Mouse (Mus musculus) neural tube, embryonic 13.5 days (tissue): Measurements from ENCODE around the gene Efcab9. TPM values are rescaled to one million over a fixed set of nuclear protein-coding genes. Genes with fewer than 3 reads are reported as not detected.

ENCODE experiments used
- ATAC-seq: fragments of 200-750 bp; cut with Nextera tagmentation; 2 replicates; pipeline ENCODE4 v1.8.0; 2017; ENCODE audit warnings: low read depth, mild to moderate bottlenecking, moderate TSS enrichment, moderate library complexity
- H3K27ac ChIP-seq: fragments of 300-500 bp; sonication (generic); replicated peaks from 2 replicates; pipeline ENCODE4 v1.5.1; 2015; ENCODE audit warnings: moderate library complexity, mild to moderate bottlenecking, inconsistent platforms
- H3K27me3 ChIP-seq: fragments of 300-500 bp; sonication (generic); 2 replicates; pipeline ENCODE4 v1.6.1; 2015; ENCODE audit warnings: mild to moderate bottlenecking, inconsistent platforms
- H3K36me3 ChIP-seq: fragments of 300-500 bp; sonication (generic); 2 replicates; pipeline ENCODE4 v1.6.1; 2015; ENCODE audit warnings: mild to moderate bottlenecking, inconsistent platforms
- H3K4me1 ChIP-seq: fragments of 300-500 bp; sonication (generic); replicated peaks from 2 replicates; pipeline ENCODE4 v1.6.1; 2015; ENCODE audit warnings: inconsistent platforms
- H3K4me2 ChIP-seq: fragments of 300-500 bp; sonication (generic); 2 replicates; pipeline ENCODE4 v1.6.1; 2015; ENCODE audit warnings: inconsistent platforms, mild to moderate bottlenecking, moderate library complexity
- H3K4me3 ChIP-seq: fragments of 300-500 bp; sonication (generic); 2 replicates; pipeline ENCODE4 v1.5.1; 2015; ENCODE audit warnings: mild to moderate bottlenecking, inconsistent platforms
- H3K9ac ChIP-seq: fragments of 300-500 bp; sonication (generic); 2 replicates; pipeline ENCODE4 v1.6.1; 2015; ENCODE audit warnings: moderate library complexity, mild to moderate bottlenecking, inconsistent platforms
- H3K9me3 ChIP-seq: fragments of 300-500 bp; sonication (generic); 2 replicates; pipeline ENCODE4 v1.6.1; 2016; ENCODE audit warnings: inconsistent platforms
- WGBS: fragments of 180-500 bp; shearing (Covaris S2); methylation state at CpG from one replicate; pipeline ENCODE4 v1.1.7; 2015; 5-methylcytosine and 5-hydroxymethylcytosine counted together
- polyA plus RNA-seq: library from polyadenylated mRNA; unstranded; fragments of >200 nt; fragmentation: Nextera tagmentation; extraction: Ambion mirVana; gene quantifications from 2 replicates; pipeline ENCODE4 v1.2.1, GENCODE M21; 2015

The Efcab9 gene
- polyA plus RNA-seq, 1 experiment from 2014 or later: 0.36 TPM

DNA sequence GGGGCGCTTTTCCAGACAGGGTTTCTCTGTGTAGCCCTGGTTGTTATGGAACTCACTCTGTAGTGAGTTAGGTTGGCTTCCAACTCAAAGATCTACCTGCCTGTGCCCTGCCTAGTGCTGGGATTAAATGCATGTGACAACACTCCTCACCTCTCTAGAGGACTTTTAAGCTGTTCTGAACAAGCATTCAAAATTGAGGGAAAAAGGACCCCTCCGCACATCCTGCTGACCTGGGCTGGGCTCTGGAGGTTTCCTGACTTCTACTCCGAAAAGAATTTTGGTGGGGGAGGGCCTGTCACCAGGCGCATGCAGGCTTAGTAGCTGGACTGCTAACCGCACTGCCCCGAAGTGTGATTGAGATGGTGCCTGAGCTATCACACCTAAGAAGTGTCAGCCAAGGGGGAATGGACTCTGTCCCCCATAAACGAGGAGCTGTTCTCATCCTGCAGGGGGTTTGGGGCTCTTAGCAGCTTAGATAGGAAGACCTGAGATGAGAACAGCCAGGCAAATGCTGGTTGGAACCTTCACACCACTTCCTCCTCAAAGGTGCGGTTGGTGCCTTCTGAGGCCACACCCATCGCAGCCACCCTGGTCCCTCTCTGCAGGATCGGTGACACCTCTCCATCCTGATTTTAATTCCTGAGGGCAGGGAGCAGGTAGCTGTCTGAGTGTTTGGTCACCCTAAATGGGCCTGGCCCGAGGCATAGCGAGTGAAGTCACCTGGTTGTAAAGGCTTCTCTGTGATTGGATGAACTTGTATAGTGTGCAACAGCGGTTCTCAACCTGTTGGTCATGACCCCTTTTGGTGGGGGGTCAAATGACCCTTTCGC, 21.6 kb upstream of the Efcab9 start:
- no peaks in the 10 kb centered on the region for H3K9me3 ChIP-seq
- no peak overlapping the region for H3K4me2 ChIP-seq
- WGBS: 76% methylated on average over 14 of the region's 14 CpGs
- no peaks in the 10 kb centered on the region for H3K36me3 ChIP-seq
- peaks cover 48% of the 10 kb centered on the region for H3K4me1 ChIP-seq
- no peak overlapping the region for H3K4me3 ChIP-seq
- no peaks in the 10 kb centered on the region for H3K27me3 ChIP-seq
- ATAC-seq: no peak
- no peak overlapping the region for H3K9ac ChIP-seq
- H3K27ac ChIP-seq: peak overlapping the region; percentile 70

DNA sequence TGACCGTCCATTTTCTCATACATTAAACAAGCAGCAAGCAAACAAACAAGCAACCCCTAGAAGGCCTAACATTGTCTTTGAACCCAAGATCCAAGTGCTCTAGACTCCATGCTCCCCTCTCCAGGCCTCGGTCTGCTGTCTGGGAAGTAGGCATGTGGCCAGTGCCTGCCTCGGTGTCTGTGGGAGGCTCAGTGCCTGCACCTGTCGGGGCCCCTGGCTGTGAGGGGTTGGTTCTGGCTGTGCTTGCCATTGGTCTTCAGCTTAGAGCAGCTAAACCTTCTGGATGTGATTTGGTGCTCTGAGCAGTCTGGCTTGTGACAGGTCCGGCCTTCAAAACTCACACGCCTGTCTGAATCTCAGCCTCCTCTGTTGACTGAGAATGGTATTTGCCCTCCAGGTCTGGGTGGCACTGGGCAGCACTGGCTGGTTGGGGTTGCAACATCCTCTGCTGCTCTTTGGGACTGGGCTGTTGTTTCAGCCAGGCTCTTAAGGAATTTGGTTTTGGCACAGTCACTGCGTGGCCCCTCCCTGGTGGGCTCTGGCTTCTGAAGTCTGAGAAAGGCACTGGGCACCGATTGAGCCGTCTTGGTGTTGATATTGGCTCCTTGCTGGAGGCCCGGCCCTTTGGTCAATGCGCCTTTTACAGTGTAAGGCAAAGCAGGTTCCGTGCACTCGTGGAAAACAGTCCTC, 20.7 kb upstream of the Efcab9 start:
- ATAC-seq: peak; percentile 26; the same call in 1 of the 2 replicates
- Histone ChIP-seq H3K4me2 (no peak overlapping the region), H3K27me3 (no peaks in the 10 kb centered on the region), H3K27ac (peak overlapping the region; percentile 70), H3K4me1 (peaks cover 51% of the 10 kb centered on the region), H3K9me3 (no peaks in the 10 kb centered on the region), H3K9ac (peak overlapping the region; percentile 23; the same call in 1 of the 2 replicates), H3K4me3 (no peak overlapping the region), H3K36me3 (no peaks in the 10 kb centered on the region)
- WGBS: 67% methylated on average over 13 of the region's 13 CpGs

DNA sequence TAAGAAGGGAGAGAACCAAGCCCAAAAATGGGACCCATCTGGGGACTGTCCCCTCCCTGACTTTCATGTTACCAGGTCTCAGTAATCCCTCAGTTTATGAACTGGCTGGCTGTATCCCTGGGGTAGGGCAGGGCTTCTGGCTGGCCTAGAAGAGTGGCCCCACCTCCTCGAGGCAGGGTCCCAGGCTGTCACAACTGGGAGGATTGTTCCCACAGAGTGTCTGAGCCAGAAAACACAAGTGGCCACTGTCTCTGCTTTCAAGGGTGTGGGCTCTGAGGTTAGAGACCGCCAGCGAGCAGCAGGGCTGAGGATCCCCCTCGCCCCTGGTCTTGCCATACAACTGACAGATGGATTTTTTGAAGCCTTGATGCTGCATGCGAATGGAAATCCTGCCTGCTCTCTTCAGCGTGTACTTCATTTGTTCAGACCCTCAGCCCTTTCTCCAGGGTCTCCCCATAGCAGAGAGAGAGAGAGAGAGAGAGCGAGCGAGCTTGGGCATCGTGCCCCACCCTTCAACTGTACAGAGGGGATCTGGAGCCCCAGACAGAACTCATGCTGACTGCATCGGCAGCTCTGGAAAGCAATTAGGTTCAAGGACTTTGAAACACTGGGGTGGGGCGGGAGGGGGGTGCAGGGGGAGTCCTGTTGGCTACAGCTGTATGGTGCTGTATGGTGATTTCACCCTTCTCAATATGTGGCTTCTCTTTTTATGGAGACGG, 19.9 kb upstream of the Efcab9 start:
- H3K27me3 ChIP-seq: no peaks in the 10 kb centered on the region
- peak; percentile 66 for ATAC-seq
- H3K4me1 ChIP-seq: peaks cover 51% of the 10 kb centered on the region
- H3K27ac ChIP-seq: peak overlapping the region; percentile 70
- 50% methylated on average over 12 of the region's 12 CpGs for WGBS
- H3K4me3 ChIP-seq: no peak overlapping the region
- no peaks in the 10 kb centered on the region for H3K9me3 ChIP-seq
- H3K9ac ChIP-seq: peak overlapping the region; percentile 23; the same call in 1 of the 2 replicates
- no peak overlapping the region for H3K4me2 ChIP-seq
- H3K36me3 ChIP-seq: no peaks in the 10 kb centered on the region

DNA sequence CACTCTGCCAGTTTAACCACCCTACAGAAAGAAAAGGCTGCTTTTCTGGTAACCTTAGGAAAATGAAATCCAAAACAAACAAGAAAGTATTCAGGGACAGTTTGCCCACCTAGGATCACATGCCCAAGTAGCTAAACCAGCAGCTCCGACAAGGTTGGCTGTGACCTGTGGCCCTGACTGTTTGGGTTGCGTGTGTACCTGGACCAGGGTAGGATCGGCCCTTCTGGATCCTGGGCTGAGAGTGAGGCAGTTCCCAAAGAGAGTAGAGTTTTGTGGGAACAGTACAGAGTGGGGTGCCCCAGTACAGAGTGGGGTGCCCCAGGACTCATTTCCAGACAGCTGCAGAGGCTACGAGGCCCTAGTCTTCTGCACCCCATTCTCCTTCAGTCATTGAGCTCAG, 19.2 kb upstream of the Efcab9 start:
- no peak overlapping the region; the same call in 1 of the 2 replicates for H3K27ac ChIP-seq
- H3K4me2 ChIP-seq: no peak overlapping the region
- no peaks in the 10 kb centered on the region for H3K36me3 ChIP-seq
- no peaks in the 10 kb centered on the region for H3K27me3 ChIP-seq
- no peak overlapping the region for H3K9ac ChIP-seq
- peaks cover 56% of the 10 kb centered on the region for H3K4me1 ChIP-seq
- ATAC-seq: no peak
- 89% methylated on average over 4 of the region's 4 CpGs for WGBS
- no peak overlapping the region for H3K4me3 ChIP-seq
- no peaks in the 10 kb centered on the region for H3K9me3 ChIP-seq

DNA sequence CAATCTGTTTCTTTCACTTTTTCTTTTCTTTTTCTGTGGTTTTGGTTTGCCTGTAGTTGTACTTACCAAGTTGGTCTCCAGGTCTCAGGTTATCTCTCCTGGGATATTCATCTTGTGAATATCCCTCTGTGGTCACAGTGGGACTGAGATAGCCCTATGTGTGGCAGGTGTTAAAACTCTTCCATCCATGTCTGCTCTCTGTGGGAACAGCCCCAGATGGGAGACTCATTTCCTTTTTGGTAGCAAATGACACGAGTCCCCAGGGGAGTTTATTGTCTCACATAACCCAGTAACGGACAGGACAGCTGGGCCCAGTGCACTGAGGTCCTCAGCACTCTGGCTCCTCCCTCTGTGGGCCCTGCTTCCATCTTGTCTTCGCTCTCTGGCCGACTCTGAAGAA, 18.2 kb upstream of the Efcab9 start:
- Histone ChIP-seq H3K27ac (peak overlapping the region; percentile 29; the same call in 1 of the 2 replicates), H3K4me2 (no peak overlapping the region), H3K4me3 (no peak overlapping the region), H3K27me3 (no peaks in the 10 kb centered on the region), H3K36me3 (no peaks in the 10 kb centered on the region), H3K9ac (no peak overlapping the region), H3K9me3 (no peaks in the 10 kb centered on the region), H3K4me1 (peaks cover 63% of the 10 kb centered on the region)
- no peak for ATAC-seq
- WGBS: 29% methylated on average over 4 of the region's 4 CpGs

DNA sequence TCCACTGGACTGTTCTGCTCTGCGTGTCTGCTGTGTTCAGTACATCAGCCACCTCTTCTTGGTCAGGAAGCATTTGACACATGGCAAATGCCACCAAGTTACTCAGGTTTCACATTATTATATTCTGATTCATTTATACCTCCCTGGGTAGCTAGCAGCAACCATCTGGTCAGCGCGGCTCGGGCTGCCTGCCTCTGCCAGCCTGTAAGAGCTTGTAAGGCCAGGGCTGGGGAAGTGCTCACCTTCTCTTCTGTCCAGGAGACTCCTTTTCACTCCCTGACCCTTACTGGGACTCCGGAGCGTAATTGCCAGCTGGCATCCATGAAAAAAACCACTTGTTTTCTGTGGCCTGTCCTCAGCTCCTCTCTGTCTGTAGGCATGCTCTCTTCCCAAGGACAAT, 17.4 kb upstream of the Efcab9 start:
- ATAC-seq: no peak
- Histone ChIP-seq H3K27me3 (no peaks in the 10 kb centered on the region), H3K4me3 (no peak overlapping the region), H3K27ac (no peak overlapping the region; the same call in 1 of the 2 replicates), H3K4me1 (peaks cover 67% of the 10 kb centered on the region), H3K36me3 (no peaks in the 10 kb centered on the region), H3K4me2 (no peak overlapping the region), H3K9me3 (no peaks in the 10 kb centered on the region), H3K9ac (0 out of 2 replicates have a peak overlapping the region, but pooled peaks have one; percentile 39)
- 61% methylated on average over 6 of the region's 6 CpGs for WGBS

DNA sequence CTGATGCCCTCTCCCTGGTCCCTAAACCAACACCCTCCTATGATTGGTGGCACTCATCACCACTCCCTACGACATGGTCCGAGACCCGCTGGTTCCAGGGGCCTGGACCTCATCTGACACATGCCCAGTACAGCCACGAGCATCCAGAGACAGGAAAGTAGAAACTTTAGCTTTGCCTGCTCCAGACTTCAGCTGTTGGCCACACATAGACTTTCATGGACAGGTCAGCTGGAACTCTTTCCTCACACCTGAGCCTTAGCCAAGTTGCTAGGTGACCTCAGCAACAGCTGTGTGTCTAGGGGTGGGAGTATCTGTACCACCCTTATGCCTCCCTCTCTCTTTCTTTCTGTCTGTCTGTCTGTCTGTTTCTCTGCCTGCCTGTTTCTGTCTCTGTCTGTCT, 16.4 kb upstream of the Efcab9 start:
- 89% methylated on average over 4 of the region's 4 CpGs for WGBS
- no peak overlapping the region for H3K9ac ChIP-seq
- no peaks in the 10 kb centered on the region for H3K9me3 ChIP-seq
- ATAC-seq: no peak
- no peak overlapping the region for H3K4me2 ChIP-seq
- no peak overlapping the region for H3K4me3 ChIP-seq
- H3K4me1 ChIP-seq: peaks cover 63% of the 10 kb centered on the region
- H3K27me3 ChIP-seq: no peaks in the 10 kb centered on the region
- H3K27ac ChIP-seq: no peak overlapping the region
- no peaks in the 10 kb centered on the region for H3K36me3 ChIP-seq

DNA sequence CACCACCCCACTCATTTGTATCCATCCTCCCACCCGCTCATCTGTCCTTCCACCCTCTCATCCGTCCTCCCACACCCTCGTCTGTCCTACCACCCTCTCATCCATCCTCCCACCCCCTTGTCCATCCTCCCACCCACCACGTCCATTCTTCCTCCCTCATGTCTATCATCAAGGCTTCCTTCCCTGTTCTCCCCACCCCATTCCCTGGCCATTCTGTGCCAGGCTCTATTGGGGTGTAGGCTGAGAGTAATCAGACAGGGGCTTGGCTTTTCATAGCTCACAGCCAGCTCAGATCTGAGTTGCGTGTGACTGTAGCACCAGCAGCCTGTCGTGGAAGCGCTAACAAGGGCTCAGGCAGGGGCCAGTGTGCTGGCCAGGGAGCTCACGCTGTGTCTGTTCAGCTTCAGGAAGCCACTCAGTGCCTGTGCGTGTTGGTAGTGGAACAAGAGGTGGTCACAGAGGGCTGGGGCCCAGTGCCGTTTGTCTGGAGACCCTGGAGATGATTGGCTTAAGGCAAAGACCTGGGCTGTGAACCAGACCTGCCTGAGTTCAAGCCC, 15.6 kb upstream of the Efcab9 start:
- no peak overlapping the region for H3K9ac ChIP-seq
- peaks cover 62% of the 10 kb centered on the region for H3K4me1 ChIP-seq
- H3K27me3 ChIP-seq: no peaks in the 10 kb centered on the region
- no peak overlapping the region for H3K4me3 ChIP-seq
- 82% methylated on average over 10 of the region's 10 CpGs for WGBS
- H3K9me3 ChIP-seq: no peaks in the 10 kb centered on the region
- H3K27ac ChIP-seq: no peak overlapping the region
- H3K4me2 ChIP-seq: no peak overlapping the region
- ATAC-seq: no peak
- H3K36me3 ChIP-seq: no peaks in the 10 kb centered on the region

DNA sequence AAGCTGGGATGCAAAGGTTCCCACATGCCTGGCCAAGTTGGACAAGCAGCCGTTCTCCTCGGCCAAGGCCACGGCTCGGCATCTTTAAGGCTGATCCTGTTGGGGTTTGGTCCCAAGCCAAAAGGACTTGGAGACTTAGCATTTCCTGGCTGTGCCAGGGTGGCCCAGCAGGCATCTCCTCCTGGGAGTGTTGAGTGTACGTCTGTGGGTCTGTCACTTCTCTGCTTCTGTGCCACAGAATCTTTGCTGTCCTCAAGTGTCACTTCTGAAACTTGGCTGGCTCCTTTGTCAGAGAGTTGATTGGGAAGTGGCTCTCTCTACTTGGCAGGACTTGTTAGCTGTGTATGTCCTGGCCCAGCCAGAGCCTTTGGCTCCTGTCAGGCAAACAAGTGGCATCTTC, 14.6 kb upstream of the Efcab9 start:
- no peaks in the 10 kb centered on the region for H3K27me3 ChIP-seq
- no peak overlapping the region for H3K4me2 ChIP-seq
- 89% methylated on average over 5 of the region's 5 CpGs for WGBS
- H3K4me1 ChIP-seq: peaks cover 54% of the 10 kb centered on the region
- no peak overlapping the region for H3K27ac ChIP-seq
- H3K9me3 ChIP-seq: no peaks in the 10 kb centered on the region
- ATAC-seq: no peak
- H3K4me3 ChIP-seq: no peak overlapping the region
- no peak overlapping the region for H3K9ac ChIP-seq
- no peaks in the 10 kb centered on the region for H3K36me3 ChIP-seq

DNA sequence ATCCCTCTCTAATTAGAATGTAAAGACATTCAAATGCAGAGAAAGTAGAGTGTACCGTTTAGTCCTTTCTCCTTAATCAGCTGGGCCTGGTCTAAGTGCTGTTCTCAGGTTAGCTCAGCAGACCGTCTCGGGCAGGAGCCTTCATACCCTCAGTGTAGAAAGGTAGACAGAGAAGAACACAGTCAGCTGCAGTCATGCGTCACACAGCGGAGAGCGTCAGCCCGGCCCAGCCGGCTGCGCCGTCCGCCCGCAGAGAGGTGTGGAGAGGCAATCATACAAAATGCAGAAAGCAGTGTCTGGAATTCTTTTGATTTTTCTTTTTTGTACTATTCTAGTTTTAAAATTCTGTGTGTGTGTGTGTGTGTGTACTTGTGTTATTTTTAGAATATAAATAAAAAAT, 13.7 kb upstream of the Efcab9 start:
- WGBS: 62% methylated on average over 12 of the region's 12 CpGs
- Histone ChIP-seq H3K4me1 (peaks cover 46% of the 10 kb centered on the region), H3K4me2 (no peak overlapping the region), H3K27ac (0 out of 2 replicates have a peak overlapping the region, but pooled peaks have one; percentile 18), H3K9ac (no peak overlapping the region), H3K4me3 (no peak overlapping the region), H3K27me3 (no peaks in the 10 kb centered on the region), H3K36me3 (no peaks in the 10 kb centered on the region), H3K9me3 (no peaks in the 10 kb centered on the region)
- ATAC-seq: no peak

DNA sequence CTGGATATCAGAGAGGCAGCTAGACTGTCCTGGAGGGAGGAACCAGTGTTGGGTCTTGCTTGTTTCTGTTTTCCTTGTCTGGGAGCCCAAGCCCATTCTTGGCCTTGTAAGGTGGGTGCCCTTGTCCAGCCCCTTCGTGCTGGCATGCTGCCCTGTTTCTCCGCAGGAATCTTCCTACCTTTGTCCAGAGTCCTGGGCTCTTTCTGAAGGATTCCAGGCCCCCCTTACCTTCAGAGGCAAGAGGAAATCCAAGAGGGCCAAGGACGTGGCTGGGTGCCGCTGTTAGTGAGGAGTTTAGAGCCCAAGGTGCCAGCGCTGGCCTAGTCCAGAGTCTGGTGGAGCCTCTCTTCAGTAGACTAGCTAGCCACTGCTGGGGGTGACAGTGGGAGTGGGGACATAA, 12.6 kb upstream of the Efcab9 start:
- no peak for ATAC-seq
- Histone ChIP-seq H3K36me3 (no peaks in the 10 kb centered on the region), H3K4me3 (no peak overlapping the region), H3K4me1 (peaks cover 37% of the 10 kb centered on the region), H3K9me3 (no peaks in the 10 kb centered on the region), H3K9ac (no peak overlapping the region), H3K27me3 (no peaks in the 10 kb centered on the region), H3K4me2 (no peak overlapping the region), H3K27ac (no peak overlapping the region)
- WGBS: 85% methylated on average over 5 of the region's 5 CpGs

DNA sequence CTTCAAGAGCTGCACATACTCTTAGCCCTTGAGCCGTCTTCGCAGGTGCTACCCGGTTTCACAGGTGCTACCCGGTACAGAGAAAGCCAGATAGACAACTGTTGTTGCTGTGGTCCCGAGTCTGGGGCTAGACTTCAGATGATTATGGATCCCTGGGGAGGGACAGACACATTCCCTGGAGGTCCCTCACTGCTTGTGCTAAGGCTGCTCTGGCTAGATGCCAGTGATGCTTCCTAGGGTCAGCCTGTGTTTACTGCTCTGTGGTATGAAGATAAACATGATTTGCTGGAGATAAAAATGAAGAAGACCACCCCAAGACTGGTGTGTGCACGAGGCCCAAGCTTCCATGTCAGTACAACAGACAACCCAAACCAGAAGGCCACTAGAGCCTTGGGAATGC, 12.2 kb upstream of the Efcab9 start:
- no peak overlapping the region for H3K27ac ChIP-seq
- no peak overlapping the region for H3K4me3 ChIP-seq
- ATAC-seq: no peak
- H3K4me1 ChIP-seq: peaks cover 33% of the 10 kb centered on the region
- no peaks in the 10 kb centered on the region for H3K27me3 ChIP-seq
- no peak overlapping the region for H3K4me2 ChIP-seq
- WGBS: 85% methylated on average over 6 of the region's 6 CpGs
- no peaks in the 10 kb centered on the region for H3K9me3 ChIP-seq
- no peak overlapping the region for H3K9ac ChIP-seq
- no peaks in the 10 kb centered on the region for H3K36me3 ChIP-seq
